Mouse (Mus musculus) C2C12 (cell line): ENCODE results near the gene Sec24d. TPM values are rescaled to one million over a fixed set of nuclear protein-coding genes. Genes with fewer than 3 reads are reported as not detected.

Experiments
- H3K27me3 ChIP-seq: one replicate; pipeline ENCODE4 v1.6.1; 2011; ENCODE audit not compliant: control insufficient read depth, insufficient read depth, insufficient read length
- H3K36me3 ChIP-seq: one replicate; pipeline ENCODE4 v1.6.1; 2011; ENCODE audit not compliant: control insufficient read depth, insufficient read depth
- H3K4me3 ChIP-seq: one replicate; pipeline ENCODE4 v1.5.1; 2011; ENCODE audit warnings: mild to moderate bottlenecking, control low read depth; ENCODE audit not compliant: poor library complexity, insufficient read depth, severe bottlenecking
- H3K79me2 ChIP-seq: one replicate; pipeline ENCODE4 v1.6.1; 2011; ENCODE audit not compliant: control insufficient read depth, insufficient read depth
- H3K79me3 ChIP-seq: one replicate; pipeline ENCODE4 v1.6.1; 2011; ENCODE audit warnings: low read depth, control low read depth
- H3ac ChIP-seq: one replicate; pipeline ENCODE3; 2011; ENCODE audit warnings: low read depth; ENCODE audit not compliant: control insufficient read depth, insufficient read length
- CEBPB ChIP-seq: IDR thresholded peaks from one replicate; pipeline ENCODE4 v1.6.1; 2011; ENCODE audit warnings: low read depth, mild to moderate bottlenecking, control low read depth, moderate library complexity
- CTCF ChIP-seq: IDR thresholded peaks from one replicate; pipeline ENCODE4 v1.5.1; 2011; ENCODE audit not compliant: control insufficient read depth, insufficient read depth, insufficient read length
- FOSL1 ChIP-seq: IDR thresholded peaks from one replicate; pipeline ENCODE4 v1.8.0; 2011; ENCODE audit warnings: mild to moderate bottlenecking, low read length; ENCODE audit not compliant: poor library complexity, insufficient read depth, severe bottlenecking
- MAX ChIP-seq: IDR thresholded peaks from one replicate; pipeline ENCODE4 v1.6.1; 2011; ENCODE audit warnings: mild to moderate bottlenecking, control low read depth
- MYOD1 ChIP-seq: IDR thresholded peaks from one replicate; pipeline ENCODE4 v1.6.1; 2011; ENCODE audit warnings: low read depth; ENCODE audit not compliant: control insufficient read depth, insufficient read length
- MYOG ChIP-seq: IDR thresholded peaks from one replicate; pipeline ENCODE4 v1.6.1; 2011; ENCODE audit not compliant: control insufficient read depth, insufficient read length; ENCODE audit errors: extremely low read depth
- USF1 ChIP-seq: IDR thresholded peaks from one replicate; pipeline ENCODE4 v1.6.1; 2011; ENCODE audit warnings: low read depth, mild to moderate bottlenecking, control low read depth, moderate library complexity
- polyA plus RNA-seq: library from polyadenylated mRNA; unstranded; fragments of >200 nt; fragmentation: generic; extraction: Trizol; gene quantifications from one replicate; pipeline ENCODE4 v1.2.1, GENCODE M21; 2012; ENCODE audit warnings: missing spikeins

The Sec24d gene
- polyA plus RNA-seq, 1 experiment, result 69.0 TPM

GRCm38 (mm10) chr3:123285649-123286048 is 18.4 kb downstream of the Sec24d start:
- Histone ChIP-seq H3K36me3 (peaks cover 52% of the 10 kb centered on the region), H3K79me2 (peaks cover 96% of the 10 kb centered on the region), H3K79me3 (peaks cover 30% of the 10 kb centered on the region), H3ac (no peak overlapping the region), H3K27me3 (no peaks in the 10 kb centered on the region), H3K4me3 (no peak overlapping the region)
- TF ChIP-seq FOSL1 (no peak), MYOG (no peak), MYOD1 (no peak), MAX (no peak)

DNA sequence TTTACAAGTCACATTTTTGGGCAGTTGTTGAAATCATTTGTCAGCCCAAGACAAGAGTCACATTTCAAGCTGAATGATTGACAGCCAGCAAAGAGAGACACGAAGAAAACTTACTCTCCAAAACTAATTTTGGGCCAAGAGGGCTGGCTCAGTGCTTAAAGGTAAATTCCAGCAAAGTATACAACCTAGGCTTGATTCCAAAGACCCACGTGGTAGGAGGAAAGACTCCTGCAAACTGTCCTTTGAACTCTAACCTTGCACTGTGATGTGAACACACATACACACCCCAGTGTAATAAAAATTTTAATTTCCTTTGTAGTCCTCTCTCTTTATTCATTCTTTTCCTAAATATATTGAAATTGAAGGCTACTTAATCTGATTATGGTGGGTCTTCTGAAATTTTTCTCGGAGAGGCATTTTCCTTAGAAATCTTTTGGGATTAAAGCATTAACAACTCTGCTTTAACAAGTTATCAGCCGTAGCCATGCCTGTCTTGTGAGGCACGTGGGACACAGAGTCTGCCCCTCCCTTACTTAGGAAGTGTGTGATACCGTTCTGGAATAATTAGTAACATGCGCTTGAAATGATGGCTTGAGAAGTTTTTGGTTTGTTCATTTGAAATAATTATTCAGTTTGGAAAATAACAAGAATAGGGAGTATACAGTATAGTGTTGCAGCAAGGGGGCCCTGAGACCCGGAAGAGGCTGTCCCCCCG is 21.8 kb downstream of the Sec24d start:
- Histone ChIP-seq H3K27me3 (no peaks in the 10 kb centered on the region), H3K79me2 (peaks cover 63% of the 10 kb centered on the region), H3K79me3 (peaks cover 22% of the 10 kb centered on the region), H3K4me3 (no peak overlapping the region), H3K36me3 (peaks cover 67% of the 10 kb centered on the region), H3ac (no peak overlapping the region)
- TF ChIP-seq MYOG (no peak), FOSL1 (no peak), MYOD1 (no peak)

DNA sequence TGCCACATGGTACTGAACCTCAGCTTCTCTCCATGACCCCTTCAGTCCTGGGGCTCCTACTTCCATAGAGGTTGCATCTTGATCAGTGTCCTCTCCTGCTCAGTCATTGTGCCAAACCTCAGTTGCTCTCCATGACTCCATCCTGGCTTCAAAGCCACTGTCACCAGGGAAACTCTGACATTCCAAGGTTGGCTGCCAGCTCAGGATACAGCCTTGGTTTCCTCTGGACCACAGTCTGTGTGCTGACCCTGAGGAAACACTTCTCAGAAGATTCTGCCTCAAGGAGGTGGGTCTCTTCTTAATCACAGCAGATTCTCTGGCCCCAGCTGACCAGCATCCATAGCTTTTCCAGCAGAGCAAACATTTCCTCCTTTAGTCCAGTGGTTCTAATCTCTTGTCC is 24.4 kb downstream of the Sec24d start:
- no peak overlapping the region for H3ac ChIP-seq
- no peak overlapping the region for H3K4me3 ChIP-seq
- peaks cover 5% of the 10 kb centered on the region for H3K79me3 ChIP-seq
- peaks cover 69% of the 10 kb centered on the region for H3K36me3 ChIP-seq
- no peak for TF ChIP-seq MAX
- TF ChIP-seq USF1, result no peak
- no peak for TF ChIP-seq CTCF
- TF ChIP-seq CEBPB, result no peak
- no peak for TF ChIP-seq MYOG
- no peak for TF ChIP-seq MYOD1
- TF ChIP-seq FOSL1, result no peak
- H3K27me3 ChIP-seq, result no peaks in the 10 kb centered on the region
- H3K79me2 ChIP-seq, result peaks cover 38% of the 10 kb centered on the region

DNA sequence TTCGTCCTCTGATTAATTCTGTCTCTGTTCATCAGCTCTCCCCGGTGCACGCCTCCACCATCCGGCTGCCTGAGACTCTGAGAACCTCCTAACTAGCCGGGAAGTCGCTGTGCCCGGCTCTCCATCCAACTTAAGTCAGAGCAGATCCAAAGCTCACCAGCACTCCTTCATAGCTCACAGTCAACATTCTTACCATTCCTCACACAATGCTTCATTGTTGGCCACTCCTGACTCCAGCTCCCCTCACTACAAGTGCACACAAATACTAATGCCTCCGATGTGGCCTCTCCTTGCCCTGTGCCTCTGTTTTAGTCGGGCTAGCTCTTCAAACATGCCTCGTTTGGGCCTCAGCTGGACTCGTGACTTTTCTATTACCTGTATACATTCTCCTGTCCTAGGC is 29.4 kb downstream of the Sec24d start:
- H3K79me3 ChIP-seq, result no peaks in the 10 kb centered on the region
- no peak overlapping the region for H3K4me3 ChIP-seq
- H3K79me2 ChIP-seq, result no peaks in the 10 kb centered on the region
- peaks cover 78% of the 10 kb centered on the region for H3K36me3 ChIP-seq
- no peaks in the 10 kb centered on the region for H3K27me3 ChIP-seq
- TF ChIP-seq MYOG (no peak), MYOD1 (no peak), MAX (no peak), USF1 (no peak), CTCF (no peak), CEBPB (no peak), FOSL1 (no peak)
- H3ac ChIP-seq, result no peak overlapping the region

GRCm38 (mm10) chr3:123298283-123298682 is 31.0 kb downstream of the Sec24d start:
- no peaks in the 10 kb centered on the region for H3K79me2 ChIP-seq
- TF ChIP-seq CTCF, result no peak
- TF ChIP-seq CEBPB, result no peak
- TF ChIP-seq USF1, result no peak
- TF ChIP-seq MAX, result no peak
- TF ChIP-seq MYOG, result no peak
- no peak for TF ChIP-seq FOSL1
- TF ChIP-seq MYOD1, result no peak
- no peak overlapping the region for H3K4me3 ChIP-seq
- no peaks in the 10 kb centered on the region for H3K27me3 ChIP-seq
- no peaks in the 10 kb centered on the region for H3K79me3 ChIP-seq
- peaks cover 68% of the 10 kb centered on the region for H3K36me3 ChIP-seq
- no peak overlapping the region for H3ac ChIP-seq

- H3K36me3 ChIP-seq, result peaks cover 64% of the 10 kb centered on the region
- no peaks in the 10 kb centered on the region for H3K27me3 ChIP-seq
- TF ChIP-seq USF1 (no peak), MAX (no peak)
- no peaks in the 10 kb centered on the region for H3K79me3 ChIP-seq
- no peaks in the 10 kb centered on the region for H3K79me2 ChIP-seq
- H3K4me3 ChIP-seq, result no peak overlapping the region
- H3ac ChIP-seq, result no peak overlapping the region
These were observed 34.3 kb downstream of the Sec24d start for GRCm38 (mm10) chr3:123301521-123301920.
